Mouse (Mus musculus): ENCODE measurements around the gene Cnnm4.

- TF ChIP-seq CTCF (IDR thresholded peaks at IDR 0.05), result no peak
- no peak for TF ChIP-seq POLR2A (IDR thresholded peaks at IDR 0.05; ENCODE audit: insufficient read depth, low read depth, low read length)
- TF ChIP-seq EP300 (IDR thresholded peaks at IDR 0.05; ENCODE audit: insufficient read depth, low read depth, low read length), result no peak
Measured at GRCm38 (mm10) chr1:36541844-36542243, 70.4 kb downstream of the Cnnm4 start.

Data from heart, adult 2 months (tissue).